Mouse (Mus musculus) limb, embryonic 12.5 days (tissue): ENCODE results near the gene Asic2. TPM values are rescaled to one million over a fixed set of nuclear protein-coding genes. Genes with fewer than 3 reads are reported as not detected.
"Not testable (repeated sequence)": the region's sequence is repeated elsewhere in the genome, so short reads cannot be mapped to it uniquely, and the experiment has no call there.

Source experiments
- ATAC-seq: fragments of 200-750 bp; cut with Nextera tagmentation; 2 replicates; pipeline ENCODE4 v1.8.0; 2017; ENCODE audit warnings: low read depth, moderate TSS enrichment; ENCODE audit not compliant: insufficient number of reproducible peaks, insufficient read depth, low FRiP score, low TSS enrichment
- H3K27ac ChIP-seq: fragments of 300-500 bp; sonication (generic); 2 replicates; pipeline ENCODE4 v1.5.1; 2016; ENCODE audit warnings: mild to moderate bottlenecking, moderate library complexity
- H3K27me3 ChIP-seq: fragments of 300-500 bp; sonication (generic); 2 replicates; pipeline ENCODE4 v1.6.1; 2016; ENCODE audit warnings: mild to moderate bottlenecking, moderate library complexity
- H3K36me3 ChIP-seq: fragments of 300-500 bp; sonication (generic); 2 replicates; pipeline ENCODE4 v1.6.1; 2016; ENCODE audit warnings: mild to moderate bottlenecking, moderate library complexity
- H3K4me1 ChIP-seq: fragments of 300-500 bp; sonication (generic); replicated peaks from 2 replicates; pipeline ENCODE4 v1.6.1; 2016
- H3K4me2 ChIP-seq: fragments of 300-500 bp; sonication (generic); 2 replicates; pipeline ENCODE4 v1.6.1; 2016; ENCODE audit warnings: mild to moderate bottlenecking, moderate library complexity
- H3K4me3 ChIP-seq: fragments of 300-500 bp; sonication (generic); replicated peaks from 2 replicates; pipeline ENCODE4 v1.5.1; 2016; ENCODE audit warnings: mild to moderate bottlenecking
- H3K9ac ChIP-seq: fragments of 300-500 bp; sonication (generic); replicated peaks from 2 replicates; pipeline ENCODE4 v1.6.1; 2016; ENCODE audit warnings: mild to moderate bottlenecking, moderate library complexity
- H3K9me3 ChIP-seq: fragments of 300-500 bp; sonication (generic); 2 replicates; pipeline ENCODE4 v1.6.1; 2016; ENCODE audit warnings: mild to moderate bottlenecking, moderate library complexity
- WGBS: fragments of 180-500 bp; shearing (Covaris S2); methylation state at CpG from one replicate; pipeline ENCODE4 v1.1.7; 2016; 5-methylcytosine and 5-hydroxymethylcytosine counted together
- polyA plus RNA-seq: library from polyadenylated mRNA; unstranded; fragments of >200 nt; fragmentation: Nextera tagmentation; extraction: Ambion mirVana; gene quantifications from 2 replicates; pipeline ENCODE4 v1.2.1, GENCODE M21; 2016

The Asic2 gene
- polyA plus RNA-seq, 1 experiment from 2014 or later: 0.51 TPM

DNA sequence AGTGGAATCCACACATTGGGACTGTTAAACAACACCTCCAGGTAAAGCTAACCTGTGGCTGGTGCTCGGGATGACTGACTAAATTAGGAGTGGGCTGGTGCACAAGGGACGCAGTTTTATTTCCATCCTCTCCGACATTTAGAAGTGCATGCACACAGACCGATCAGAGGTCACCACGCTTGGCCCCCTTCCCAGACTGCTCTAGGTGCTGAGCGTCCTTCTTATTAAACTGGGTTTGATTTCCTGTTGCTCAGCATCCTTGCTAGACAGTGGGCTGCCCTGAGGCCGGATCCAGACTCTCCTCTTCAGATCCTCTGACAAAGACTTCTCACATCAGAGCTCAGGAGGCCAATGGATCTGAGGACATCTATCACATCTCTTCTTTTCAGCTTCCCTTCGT lies 596.7 kb downstream of the Asic2 start:
- Histone ChIP-seq H3K27me3 (no peaks in the 10 kb centered on the region), H3K9me3 (no peaks in the 10 kb centered on the region), H3K4me3 (no peak overlapping the region), H3K4me2 (no peak overlapping the region), H3K4me1 (peaks cover 34% of the 10 kb centered on the region), H3K36me3 (no peaks in the 10 kb centered on the region), H3K9ac (no peak overlapping the region), H3K27ac (no peak overlapping the region)
- 15% methylated on average over 8 of the region's 8 CpGs for WGBS
- no peak for ATAC-seq

DNA sequence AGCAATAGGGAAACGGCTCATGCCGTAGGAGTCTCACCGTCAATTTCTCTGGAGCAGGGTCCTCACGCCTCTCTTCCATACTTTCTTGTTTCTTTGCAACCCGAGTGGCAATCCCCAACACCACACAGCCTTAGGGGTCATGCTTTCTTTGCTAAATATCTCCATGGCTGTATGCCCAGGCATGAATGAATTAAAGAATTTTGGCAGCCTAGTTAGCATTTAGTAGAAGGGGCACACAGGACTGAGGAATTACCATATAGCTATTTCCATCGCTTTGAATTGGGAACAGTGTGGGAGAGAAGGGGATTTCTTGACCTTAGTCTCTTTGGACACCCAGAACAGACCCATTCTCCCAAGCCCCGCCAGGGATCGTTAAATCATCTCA lies 597.8 kb downstream of the Asic2 start:
- Histone ChIP-seq H3K27me3 (no peaks in the 10 kb centered on the region), H3K4me3 (no peak overlapping the region), H3K9me3 (no peaks in the 10 kb centered on the region), H3K27ac (no peak overlapping the region), H3K4me2 (no peak overlapping the region; the same call in 1 of the 2 replicates), H3K9ac (no peak overlapping the region), H3K4me1 (peaks cover 34% of the 10 kb centered on the region), H3K36me3 (no peaks in the 10 kb centered on the region)
- 25% methylated on average over 8 of the region's 8 CpGs for WGBS
- no peak for ATAC-seq

DNA sequence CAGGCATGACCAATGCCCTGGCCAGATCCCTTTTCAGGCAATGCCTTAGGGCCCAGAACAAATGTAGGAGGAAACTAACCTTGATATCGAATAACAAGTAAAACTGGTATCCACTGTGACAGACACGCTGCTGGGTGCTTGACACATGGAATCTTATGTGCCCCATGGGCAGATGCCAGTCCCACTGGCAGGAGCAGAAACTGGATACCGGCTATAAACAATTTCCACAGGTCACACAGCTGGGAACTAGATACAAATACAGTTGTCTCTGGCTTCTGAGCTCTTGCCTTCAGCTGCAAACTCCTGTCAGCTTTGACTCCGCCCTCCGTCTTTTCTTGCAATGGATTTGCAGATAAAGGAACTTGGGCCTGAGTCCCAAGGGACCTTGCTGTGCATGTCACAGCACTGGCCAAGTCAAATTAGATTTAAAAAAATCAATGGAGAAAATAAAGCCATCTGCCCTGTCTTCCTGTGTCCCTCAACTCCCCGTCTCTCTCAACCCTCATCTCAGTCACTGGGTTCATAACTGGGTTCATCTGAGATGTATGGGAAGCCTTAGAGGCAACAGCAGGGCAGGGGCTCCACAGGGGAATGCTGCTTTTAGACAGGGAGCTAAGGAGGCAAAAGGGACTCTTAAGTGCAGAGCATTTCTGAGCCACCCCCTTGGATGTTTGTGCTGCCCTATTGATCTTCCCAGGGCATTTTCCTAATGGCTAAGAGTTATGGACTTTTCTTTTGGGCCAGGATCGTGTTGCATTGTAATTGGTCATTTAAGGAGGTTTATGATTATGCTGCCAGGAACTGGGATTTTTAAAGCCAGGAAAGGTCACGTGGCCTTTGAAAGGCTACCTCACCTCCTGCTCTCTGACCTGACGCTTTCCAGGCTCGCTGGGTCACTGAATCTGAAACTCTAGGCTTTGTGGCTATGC lies 598.5 kb downstream of the Asic2 start:
- Histone ChIP-seq H3K9me3 (no peaks in the 10 kb centered on the region), H3K27ac (no peak overlapping the region), H3K36me3 (no peaks in the 10 kb centered on the region), H3K4me1 (peaks cover 34% of the 10 kb centered on the region), H3K4me3 (no peak overlapping the region), H3K27me3 (no peaks in the 10 kb centered on the region), H3K9ac (no peak overlapping the region), H3K4me2 (no peak overlapping the region; the same call in 1 of the 2 replicates)
- 29% methylated on average over 10 of the region's 10 CpGs for WGBS
- ATAC-seq: no peak

DNA sequence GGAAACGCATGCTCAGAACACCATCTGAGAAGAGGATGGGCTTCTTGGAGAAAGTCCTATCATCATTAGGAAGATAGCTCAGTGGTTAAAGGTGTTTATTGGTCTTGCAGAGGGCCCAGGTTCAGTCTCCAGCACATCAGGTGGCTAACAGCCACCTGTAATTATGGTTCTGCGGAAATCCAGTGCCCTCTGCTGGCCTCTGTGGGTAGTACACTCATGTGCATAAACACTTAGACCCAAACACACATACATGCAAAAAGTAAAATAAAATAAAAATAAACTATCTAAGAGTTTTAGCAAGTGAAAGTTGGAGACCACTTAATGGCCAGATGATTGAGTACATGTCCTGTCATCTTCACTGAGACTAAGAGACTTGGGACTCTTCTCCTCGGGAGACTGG lies 603.8 kb downstream of the Asic2 start:
- H3K4me2 ChIP-seq: no peak overlapping the region
- H3K9ac ChIP-seq: no peak overlapping the region
- H3K27ac ChIP-seq: no peak overlapping the region
- H3K36me3 ChIP-seq: no peaks in the 10 kb centered on the region
- H3K4me1 ChIP-seq: peaks cover 14% of the 10 kb centered on the region
- no peaks in the 10 kb centered on the region for H3K27me3 ChIP-seq
- no peak overlapping the region for H3K4me3 ChIP-seq
- H3K9me3 ChIP-seq: peaks cover 4% of the 10 kb centered on the region; the same call in 1 of the 2 replicates
- 91% methylated on average over 3 of the region's 3 CpGs for WGBS
- ATAC-seq: no peak

DNA sequence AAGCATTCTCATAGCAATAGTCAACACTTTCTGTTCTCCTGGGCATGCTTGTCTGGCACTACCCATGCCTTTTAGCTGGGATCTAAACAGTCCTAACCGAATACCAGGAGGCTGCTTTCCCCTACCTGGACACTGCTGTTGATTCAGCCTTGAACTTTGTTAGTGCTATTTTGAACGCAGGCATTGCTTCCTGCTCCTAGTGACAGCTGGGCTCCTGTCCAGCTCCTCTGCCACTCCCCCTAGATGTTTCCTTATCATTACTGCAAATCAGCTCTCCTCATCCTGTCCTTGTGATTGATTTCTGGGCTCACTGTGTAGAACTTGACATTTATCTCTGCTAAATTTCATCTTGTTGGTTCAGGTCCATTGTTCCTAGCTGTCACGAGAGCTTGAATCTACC lies 605.8 kb downstream of the Asic2 start:
- WGBS: 67% methylated on average over 3 of the region's 3 CpGs
- H3K9me3 ChIP-seq: peaks cover 4% of the 10 kb centered on the region; the same call in 1 of the 2 replicates

DNA sequence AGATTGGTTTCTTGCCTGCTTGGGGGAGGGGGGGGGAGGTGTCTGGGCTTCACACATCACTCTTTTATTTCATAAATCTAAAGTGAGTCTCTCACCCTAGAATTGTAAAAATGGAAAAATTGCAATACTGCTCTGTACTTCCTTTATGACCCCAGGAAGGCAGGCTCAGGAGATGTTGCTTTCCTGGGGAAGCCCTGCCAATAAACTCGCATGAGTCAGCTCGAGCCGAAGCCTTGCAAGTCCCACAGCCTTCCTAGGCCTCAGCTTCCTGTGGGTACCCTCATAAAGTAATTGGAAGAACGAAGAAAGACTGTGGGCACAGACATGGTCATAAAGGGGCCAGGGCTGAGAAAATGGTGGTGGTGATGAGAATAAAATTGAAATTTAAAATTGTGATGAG lies 607.2 kb downstream of the Asic2 start:
- Histone ChIP-seq H3K36me3 (no peaks in the 10 kb centered on the region), H3K4me2 (no peak overlapping the region), H3K4me1 (peaks cover 10% of the 10 kb centered on the region), H3K27ac (no peak overlapping the region), H3K4me3 (no peak overlapping the region), H3K9me3 (peaks cover 4% of the 10 kb centered on the region; the same call in 1 of the 2 replicates), H3K9ac (no peak overlapping the region), H3K27me3 (no peaks in the 10 kb centered on the region)
- whole genome bisulfite sequencing: 27% methylated on average over 4 of the region's 4 CpGs
- no peak for ATAC-seq

More for the DNA sequence above, 605.8 kb downstream of the Asic2 start:
- Histone ChIP-seq H3K36me3 (no peaks in the 10 kb centered on the region), H3K4me3 (no peak overlapping the region), H3K9ac (no peak overlapping the region), H3K4me2 (no peak overlapping the region), H3K27ac (no peak overlapping the region), H3K4me1 (peaks cover 10% of the 10 kb centered on the region), H3K27me3 (no peaks in the 10 kb centered on the region)
- ATAC-seq: no peak

DNA sequence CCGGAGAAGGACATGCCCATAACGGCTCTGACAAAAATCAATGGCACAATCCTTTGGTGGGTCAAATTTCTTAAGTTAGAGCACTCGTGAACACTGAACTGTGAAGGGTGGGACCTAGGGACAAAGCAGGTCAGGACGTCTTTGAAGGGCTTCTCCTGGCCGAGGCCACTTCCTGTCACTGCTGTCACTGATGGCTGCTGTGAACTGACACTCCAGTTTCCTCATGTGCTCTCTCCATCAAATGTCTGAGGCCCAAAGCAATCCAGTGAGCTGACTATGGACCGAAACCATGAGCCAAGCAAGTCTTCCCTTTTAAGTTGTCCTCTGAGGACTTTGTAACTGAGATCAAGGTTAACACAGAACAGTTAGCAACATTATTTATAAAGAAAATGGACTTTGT lies 617.8 kb downstream of the Asic2 start:
- not testable (repeated sequence) for H3K4me2 ChIP-seq, H3K36me3 ChIP-seq, H3K4me3 ChIP-seq, H3K27me3 ChIP-seq, H3K27ac ChIP-seq, H3K4me1 ChIP-seq, H3K9ac ChIP-seq, ATAC-seq, H3K9me3 ChIP-seq
- WGBS: 51% methylated on average over 5 of the region's 6 CpGs

DNA sequence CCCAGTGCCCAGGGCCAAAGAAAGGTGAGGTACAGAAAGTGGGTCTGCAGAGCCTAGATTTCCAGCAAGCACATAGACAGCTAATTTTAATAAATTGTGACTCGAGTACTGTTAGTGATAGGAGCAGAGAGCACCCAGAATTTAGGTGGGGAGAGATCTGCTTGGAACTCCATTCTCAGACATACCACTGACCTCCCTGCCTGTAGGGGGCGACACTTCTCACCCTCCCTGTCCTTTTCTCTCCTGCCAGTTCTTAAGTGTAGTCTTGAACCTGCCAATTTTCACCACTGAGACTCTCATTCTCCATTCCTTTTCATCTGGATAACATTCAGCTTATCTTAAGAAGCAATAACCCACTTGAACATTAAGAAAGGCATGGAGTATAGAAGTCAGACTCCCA lies 636.3 kb downstream of the Asic2 start:
- H3K4me2 ChIP-seq: no peak overlapping the region
- no peak overlapping the region for H3K27ac ChIP-seq
- no peak overlapping the region for H3K4me3 ChIP-seq
- H3K9ac ChIP-seq: no peak overlapping the region
- H3K27me3 ChIP-seq: no peaks in the 10 kb centered on the region
- ATAC-seq: no peak
- no peaks in the 10 kb centered on the region for H3K36me3 ChIP-seq
- no peaks in the 10 kb centered on the region for H3K9me3 ChIP-seq
- no peaks in the 10 kb centered on the region for H3K4me1 ChIP-seq
- WGBS: 68% methylated on average over 2 of the region's 2 CpGs

DNA sequence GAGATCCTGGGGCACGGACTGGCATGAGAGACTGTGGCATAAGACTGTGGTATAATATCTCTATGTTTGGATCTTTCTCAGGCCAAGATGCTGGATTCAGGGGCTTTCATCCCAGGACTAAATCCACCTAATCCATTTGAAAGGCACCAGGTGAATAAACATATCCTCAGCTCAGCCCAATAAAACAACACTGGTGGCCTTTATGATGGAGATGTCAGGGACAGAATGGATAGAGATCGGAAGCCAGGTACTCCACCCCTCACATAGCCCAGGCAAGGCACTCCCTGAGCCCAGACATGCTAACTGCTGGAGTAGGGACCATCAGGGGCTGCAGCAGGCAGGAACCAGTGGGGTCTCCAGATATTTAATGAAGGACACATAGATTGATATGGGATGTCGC lies 637.3 kb downstream of the Asic2 start:
- no peak for ATAC-seq
- Histone ChIP-seq H3K36me3 (no peaks in the 10 kb centered on the region), H3K9ac (no peak overlapping the region), H3K27ac (no peak overlapping the region), H3K4me1 (no peaks in the 10 kb centered on the region), H3K27me3 (no peaks in the 10 kb centered on the region), H3K4me3 (no peak overlapping the region), H3K4me2 (no peak overlapping the region), H3K9me3 (no peaks in the 10 kb centered on the region)
- 78% methylated on average over 3 of the region's 3 CpGs for WGBS

DNA sequence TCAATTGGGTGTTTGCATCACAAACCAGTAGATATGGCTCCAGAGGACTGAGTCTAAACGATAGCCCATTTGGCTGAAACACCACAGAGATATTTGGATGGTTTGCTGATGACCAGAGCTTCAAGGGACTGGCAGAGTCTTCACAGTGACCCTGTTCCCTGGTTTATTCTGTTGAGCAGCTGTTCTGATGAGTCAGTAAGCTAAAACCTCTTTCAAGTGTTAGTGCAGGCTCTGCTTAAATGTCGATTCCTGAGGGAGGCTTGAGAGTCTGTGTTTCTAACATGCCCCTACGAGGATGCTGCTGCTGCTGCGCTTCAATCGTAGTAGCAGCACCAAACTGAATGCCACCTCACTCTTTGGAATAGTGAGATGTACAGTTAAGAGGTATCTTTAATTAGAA lies 640.2 kb downstream of the Asic2 start:
- no peak for ATAC-seq
- Histone ChIP-seq H3K9ac (no peak overlapping the region), H3K4me2 (no peak overlapping the region), H3K4me3 (no peak overlapping the region), H3K9me3 (no peaks in the 10 kb centered on the region), H3K27me3 (no peaks in the 10 kb centered on the region), H3K27ac (no peak overlapping the region), H3K36me3 (no peaks in the 10 kb centered on the region), H3K4me1 (peaks cover 14% of the 10 kb centered on the region)
- WGBS: 83% methylated on average over 5 of the region's 5 CpGs

DNA sequence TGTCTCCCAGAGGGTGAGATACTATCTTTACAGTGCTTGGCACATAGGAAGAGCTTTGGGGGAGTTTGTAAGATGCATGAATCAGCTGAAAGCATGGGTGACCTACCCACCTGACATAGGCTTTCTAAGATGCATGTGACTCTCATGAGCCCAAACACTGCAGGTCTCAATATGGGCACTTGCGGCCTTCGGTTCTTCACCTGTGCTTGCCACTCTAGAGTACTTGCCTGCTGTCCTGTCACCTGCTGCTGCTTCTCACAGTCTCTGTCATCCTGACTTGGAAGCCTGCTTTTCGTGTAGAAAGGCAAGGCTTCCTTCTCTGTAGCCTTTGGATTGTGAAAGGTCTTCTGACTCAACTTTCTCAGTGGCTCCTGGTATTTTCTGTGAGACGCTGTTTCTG lies 645.1 kb downstream of the Asic2 start:
- H3K4me3 ChIP-seq: no peak overlapping the region
- H3K9me3 ChIP-seq: no peaks in the 10 kb centered on the region
- H3K9ac ChIP-seq: no peak overlapping the region
- H3K36me3 ChIP-seq: no peaks in the 10 kb centered on the region
- WGBS: 54% methylated on average over 4 of the region's 4 CpGs
- no peak for ATAC-seq
- no peak overlapping the region for H3K27ac ChIP-seq
- H3K27me3 ChIP-seq: no peaks in the 10 kb centered on the region
- H3K4me2 ChIP-seq: no peak overlapping the region
- H3K4me1 ChIP-seq: peaks cover 15% of the 10 kb centered on the region

DNA sequence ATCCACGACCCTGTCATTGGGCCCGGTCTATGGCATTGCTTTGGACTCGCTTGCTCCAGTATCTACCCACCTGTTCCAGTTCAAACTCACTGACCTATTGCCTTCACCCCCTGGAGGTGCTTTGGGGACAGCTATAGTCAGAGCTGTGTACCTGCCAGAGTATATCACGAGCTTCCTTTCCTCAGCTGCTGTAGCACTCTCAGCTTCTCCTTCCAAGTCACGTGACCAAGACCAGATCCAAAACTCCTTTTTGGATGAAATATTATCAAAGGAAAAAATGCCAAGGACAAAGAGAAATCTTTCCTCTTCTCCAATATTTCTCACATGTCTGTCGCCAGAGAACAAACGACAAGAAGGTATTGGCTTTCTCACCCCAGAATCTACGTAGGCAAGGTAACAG lies 645.8 kb downstream of the Asic2 start:
- Histone ChIP-seq H3K4me1 (peaks cover 15% of the 10 kb centered on the region), H3K36me3 (no peaks in the 10 kb centered on the region), H3K9ac (no peak overlapping the region), H3K27me3 (no peaks in the 10 kb centered on the region), H3K27ac (no peak overlapping the region), H3K4me3 (no peak overlapping the region), H3K4me2 (no peak overlapping the region), H3K9me3 (no peaks in the 10 kb centered on the region)
- no peak; the same call in 1 of the 2 replicates for ATAC-seq
- WGBS: 87% methylated on average over 8 of the region's 8 CpGs
